Mouse (Mus musculus) left cerebral cortex, postnatal 10 days (tissue): ENCODE results near the gene Myo1c. TPM values are rescaled to one million over a fixed set of nuclear protein-coding genes. Genes with fewer than 3 reads are reported as not detected.
A peak's percentile ranks its signal among the peaks of the same experiment; 100 is the strongest.

Experiments used
- DNase-seq, 2 experiments: peaks; one replicate each; pipeline ENCODE4 v3.0.0; 2021 to 2022; ENCODE audit warnings: low spot score in 2 of 2, mixed read lengths in 1 of 2; ENCODE audit errors: extremely low spot score in 1 of 2
- intact Hi-C: fragments of 180-260 bp; cut with DNase I; formaldehyde crosslinking; loops from one replicate; pipeline ENCODE4 v1.15.1; 2025
- total RNA-seq, 2 experiments: library from RNA; stranded (reverse); gene quantifications; 2 replicates each; pipeline ENCODE4 v1.2.3; 2021

Gene Myo1c
- total RNA-seq, 2 experiments from 2014 or later = 27.3 to 30.8 TPM

DNA sequence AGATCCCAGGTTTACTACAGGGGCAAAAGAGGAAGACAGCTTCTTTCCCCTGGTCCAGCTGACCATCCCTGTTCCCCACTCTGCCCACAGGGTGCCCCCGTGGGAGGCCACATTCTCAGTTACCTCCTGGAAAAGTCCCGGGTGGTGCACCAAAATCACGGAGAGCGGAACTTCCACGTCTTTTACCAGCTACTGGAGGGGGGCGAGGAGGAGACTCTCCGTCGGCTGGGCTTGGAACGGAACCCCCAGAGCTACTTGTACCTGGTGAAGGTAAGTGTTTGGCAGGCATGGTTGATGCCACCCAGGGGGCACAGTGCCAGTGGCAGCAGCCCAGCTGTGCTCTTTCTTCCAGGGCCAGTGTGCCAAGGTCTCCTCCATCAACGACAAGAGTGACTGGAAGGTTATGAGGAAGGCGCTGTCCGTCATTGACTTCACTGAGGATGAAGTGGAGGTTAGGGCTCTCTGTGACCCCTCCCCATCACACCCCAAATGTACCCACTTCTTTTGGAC is 9.8 kb downstream of the Myo1c start:
- intact Hi-C loops = no loop called here
- peak in 1 of 2 experiments; percentile 25 for DNase-seq

- intact Hi-C loops = no loop called here
- DNase-seq = peak in 1 of 2 experiments; percentile 15
Observed at GRCm38 (mm10) chr11:75660941-75661800, 10.9 kb downstream of the Myo1c start.

DNA sequence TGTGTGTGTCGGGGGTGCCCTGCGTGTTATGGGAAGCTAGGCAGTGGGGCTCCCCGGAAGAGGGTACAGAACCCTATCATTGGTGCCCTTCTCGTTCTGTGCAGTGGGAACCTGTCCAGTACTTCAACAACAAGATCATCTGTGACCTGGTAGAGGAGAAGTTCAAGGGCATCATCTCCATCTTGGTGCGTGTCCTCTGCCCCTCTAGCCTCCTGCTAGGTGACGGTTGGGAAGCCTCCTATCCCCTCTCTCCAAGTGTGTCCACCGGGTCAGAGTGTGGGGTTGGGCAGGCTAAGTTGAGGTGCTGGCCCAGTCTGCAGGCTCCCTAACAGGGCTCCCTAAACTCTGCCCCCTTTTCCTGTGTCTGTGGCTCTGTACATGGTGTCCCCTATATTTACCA is 11.8 kb downstream of the Myo1c start:
- intact Hi-C loops = no loop called here
- DNase-seq = no peak

DNA sequence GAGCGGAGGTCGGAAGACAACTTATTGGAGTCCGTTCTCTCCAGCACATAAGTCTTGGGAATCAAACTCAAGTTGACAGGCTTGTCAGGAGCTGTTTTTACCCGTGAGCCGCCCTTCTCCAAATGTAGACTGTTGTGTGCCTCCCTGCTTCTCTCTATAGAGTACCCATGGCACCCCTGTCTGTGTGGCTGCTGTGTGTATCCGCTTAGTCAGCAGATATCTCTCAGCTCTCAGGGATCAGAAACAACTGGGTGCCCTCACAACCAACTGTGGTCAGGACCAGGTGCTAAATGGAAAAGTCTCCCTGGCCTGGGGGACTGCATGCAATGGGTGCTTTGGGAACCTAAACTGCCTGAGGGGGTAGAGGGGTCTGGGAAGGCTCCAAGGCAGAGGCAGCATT is 16.0 kb downstream of the Myo1c start:
- no peak for DNase-seq
- intact Hi-C loops = no loop called here

GRCm38 (mm10) chr11:75668621-75669020 is 18.3 kb downstream of the Myo1c start:
- intact Hi-C loops = no loop called here
- DNase-seq = no peak

DNA sequence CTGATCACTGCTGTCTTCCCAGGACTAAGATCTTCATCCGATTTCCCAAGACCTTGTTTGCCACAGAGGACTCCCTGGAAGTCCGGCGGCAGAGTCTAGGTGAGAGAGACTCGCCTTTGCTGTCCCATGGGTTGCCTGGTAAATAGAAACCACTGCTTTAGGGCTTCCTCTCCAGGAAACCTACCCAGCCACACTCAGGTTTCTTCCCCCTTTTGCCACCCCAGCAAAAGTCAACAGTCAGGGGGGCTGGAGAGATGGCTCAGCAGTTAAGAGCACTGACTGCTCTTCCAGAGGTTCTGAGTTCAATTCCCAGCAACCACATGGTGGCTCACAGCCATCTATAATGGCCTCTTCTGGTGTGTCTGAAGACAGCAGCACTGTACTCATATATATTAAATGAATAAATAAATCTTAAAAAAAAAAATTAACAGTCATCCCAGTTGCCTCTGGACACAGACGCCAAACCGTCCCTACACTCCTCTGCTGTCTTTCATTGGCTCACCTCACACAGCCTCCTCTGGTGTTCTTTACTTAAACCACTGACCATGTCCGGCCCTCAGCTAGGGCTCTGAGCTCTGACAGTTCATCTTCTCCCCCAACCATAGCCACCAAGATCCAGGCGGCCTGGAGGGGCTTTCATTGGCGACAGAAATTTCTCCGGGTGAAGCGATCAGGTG is 19.0 kb downstream of the Myo1c start:
- DNase-seq = no peak
- intact Hi-C loops = no loop called here

GRCm38 (mm10) chr11:75669853-75670200 is 19.5 kb downstream of the Myo1c start:
- DNase-seq = peak in 1 of 2 experiments; percentile 27
- intact Hi-C loops = no loop called here

GRCm38 (mm10) chr11:75671426-75672180 is 21.3 kb downstream of the Myo1c start:
- no peak for DNase-seq
- intact Hi-C loops = no loop called here

- DNase-seq = no peak
- intact Hi-C loops = no loop called here
Observed at GRCm38 (mm10) chr11:75673411-75673810, 23.1 kb downstream of the Myo1c start.

DNA sequence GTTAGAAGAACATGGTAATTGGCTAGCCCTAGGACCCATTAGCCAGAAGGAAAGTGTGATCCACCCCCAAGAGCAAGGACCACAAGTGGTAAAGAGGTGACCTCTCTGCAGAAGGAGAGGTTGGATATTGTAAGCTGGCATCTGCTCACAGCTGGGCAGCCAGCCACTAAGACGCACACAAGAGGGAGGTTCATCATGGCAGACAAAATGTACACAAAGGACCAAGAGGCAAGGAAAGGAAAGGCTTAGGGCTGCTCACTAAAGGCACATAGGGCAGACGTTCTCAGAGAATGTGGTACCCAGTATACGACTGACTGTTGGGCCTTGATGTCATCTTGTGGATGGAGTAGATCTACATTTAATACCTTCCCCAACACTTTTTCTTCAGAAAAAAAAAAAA is 24.6 kb downstream of the Myo1c start:
- intact Hi-C loops = no loop called here

GRCm38 (mm10) chr11:75677881-75678746 is 27.8 kb downstream of the Myo1c start:
- no peak for DNase-seq
- intact Hi-C loops = no loop called here

More for the DNA sequence above, 24.6 kb downstream of the Myo1c start:
- no peak for DNase-seq

GRCm38 (mm10) chr11:75678747-75679438 is 28.6 kb downstream of the Myo1c start, which contains the start of gene Crk:
TSS of gene Crk (plus strand) at chr11:75679259.
- intact Hi-C loops = no loop called here
- peak; percentile 94 to 99 for DNase-seq

DNA sequence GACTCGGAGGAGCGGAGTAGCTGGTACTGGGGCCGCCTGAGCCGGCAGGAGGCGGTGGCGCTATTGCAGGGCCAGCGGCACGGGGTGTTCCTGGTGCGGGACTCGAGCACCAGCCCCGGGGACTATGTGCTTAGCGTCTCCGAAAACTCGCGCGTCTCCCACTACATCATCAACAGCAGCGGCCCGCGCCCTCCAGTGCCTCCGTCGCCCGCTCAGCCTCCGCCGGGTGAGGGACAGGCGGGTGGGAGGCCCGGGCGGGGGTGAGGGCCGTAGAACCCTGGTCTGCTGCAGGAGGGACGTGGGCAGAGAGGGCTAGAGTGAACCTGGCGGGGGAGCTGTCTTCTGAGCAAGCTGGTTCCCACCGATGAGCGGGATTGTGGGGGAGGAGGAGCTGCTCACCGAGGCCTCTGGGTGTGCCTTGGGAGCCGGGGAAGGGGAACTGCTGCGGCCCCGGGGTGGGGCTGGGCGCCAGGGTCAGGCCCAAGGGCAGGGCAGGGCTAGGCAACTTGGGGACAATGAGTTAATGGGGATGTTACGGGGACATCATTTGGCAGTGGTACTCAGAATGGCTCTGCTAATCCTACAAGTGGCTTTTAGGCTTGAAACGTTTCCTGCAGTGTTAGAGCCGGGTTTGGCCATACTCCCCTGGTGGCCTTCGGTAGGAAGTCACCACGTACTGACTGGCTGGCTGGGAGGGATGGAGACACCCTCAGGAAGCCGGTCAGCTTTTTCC is 29.3 kb downstream of the Myo1c start:
- intact Hi-C loops = no loop called here
- peak; percentile 21 to 80 for DNase-seq

DNA sequence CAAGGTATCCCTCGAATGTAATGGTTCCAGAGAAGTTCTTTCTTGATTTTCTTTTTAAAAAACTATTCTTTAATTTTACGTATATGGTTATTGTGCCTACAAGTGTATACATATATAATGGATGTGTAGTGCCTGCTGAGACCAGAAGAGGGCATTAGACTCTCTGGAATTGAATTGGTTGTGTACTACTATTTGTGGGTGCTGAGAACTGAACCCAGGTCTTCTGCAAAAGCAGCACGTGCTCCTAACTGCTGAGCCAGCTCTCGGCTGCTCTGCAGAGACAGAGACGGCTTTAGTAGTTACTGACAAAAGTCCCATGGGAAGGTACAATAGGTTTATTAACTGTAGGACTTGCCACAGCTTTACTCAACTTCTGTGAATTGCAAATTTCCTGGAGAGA is 34.2 kb downstream of the Myo1c start:
- intact Hi-C loops = no loop called here
- DNase-seq = no peak

- intact Hi-C loops = no loop called here
- DNase-seq = no peak
Observed at GRCm38 (mm10) chr11:75684956-75685355, 34.7 kb downstream of the Myo1c start.

- intact Hi-C loops = no loop called here
- no peak for DNase-seq
Observed at GRCm38 (mm10) chr11:75687343-75687993, 37.2 kb downstream of the Myo1c start.

DNA sequence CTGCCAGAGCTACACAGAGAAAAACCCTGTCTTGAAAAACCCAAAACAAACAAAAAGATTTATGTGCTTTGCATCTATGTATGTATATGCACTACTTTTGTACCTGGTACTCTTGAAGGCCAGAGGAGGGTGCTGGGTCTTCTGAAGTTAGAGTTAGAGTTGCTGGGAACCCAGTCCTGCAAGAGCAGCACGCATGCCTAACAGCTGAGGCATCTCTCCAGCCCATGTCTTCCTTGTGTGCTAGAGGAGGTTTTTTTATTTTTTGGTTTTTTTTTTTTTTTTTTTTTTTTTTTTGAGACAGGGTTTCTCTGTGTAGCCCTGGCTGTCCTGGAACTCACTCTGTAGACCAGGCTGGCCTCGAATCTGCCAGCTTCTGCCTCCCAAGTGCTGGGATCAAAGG is 37.8 kb downstream of the Myo1c start:
- intact Hi-C loops = no loop called here
- DNase-seq = no peak
